Mouse (Mus musculus): Measurements from ENCODE around the gene Gart. TPM values are rescaled to one million over a fixed set of nuclear protein-coding genes. Genes with fewer than 3 reads are reported as not detected.

Gene Gart
- polyA plus RNA-seq, 1 experiment from 2014 or later = 55.7 TPM

DNA sequence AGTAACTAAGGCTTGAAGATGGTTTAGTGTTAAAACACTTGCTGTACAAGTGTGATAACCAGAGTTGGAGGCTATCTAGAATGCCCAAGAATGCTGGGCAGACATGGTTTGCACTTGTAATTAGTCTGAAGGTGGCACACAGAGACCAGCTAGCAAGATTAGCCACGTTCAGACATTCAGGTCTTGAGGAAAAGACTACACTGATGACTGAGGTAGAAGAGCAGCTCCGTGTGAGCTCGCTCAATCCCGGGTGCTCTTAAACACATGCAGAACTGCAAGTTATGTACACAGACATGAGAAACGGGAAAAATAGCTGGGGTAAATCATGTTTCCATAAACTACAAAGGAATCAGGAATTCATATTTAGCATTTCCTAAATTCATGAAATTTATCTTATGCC is 33.9 kb upstream of the Gart start:
- no peak for DNase-seq (ENCODE audit: low spot score)
- Histone ChIP-seq H3K9ac (no peak overlapping the region), H3K27me3 (ENCODE audit: control insufficient read depth, insufficient read depth, low read length) (no peaks in the 10 kb centered on the region), H3K4me3 (replicated peaks; ENCODE audit: low read length) (no peak overlapping the region), H3K4me2 (replicated peaks) (no peak overlapping the region), H3K27ac (no peak overlapping the region), H3K36me3 (replicated peaks; ENCODE audit: control insufficient read depth, insufficient read depth) (peaks cover 96% of the 10 kb centered on the region), H3K9me3 (ENCODE audit: control insufficient read depth, low read length) (no peaks in the 10 kb centered on the region), H3K4me1 (replicated peaks; ENCODE audit: control insufficient read depth, insufficient read depth, low read length) (no peaks in the 10 kb centered on the region)
- WGBS = 81% methylated on average over 5 of the region's 5 CpGs
- ATAC-seq (ENCODE audit: low FRiP score) = no peak

GRCm38 (mm10) chr16:91678147-91678911 is 31.6 kb upstream of the Gart start:
- 90% methylated on average over 5 of the region's 5 CpGs for WGBS
- peaks cover 95% of the 10 kb centered on the region for H3K36me3 ChIP-seq (replicated peaks; ENCODE audit: control insufficient read depth, insufficient read depth)

DNA sequence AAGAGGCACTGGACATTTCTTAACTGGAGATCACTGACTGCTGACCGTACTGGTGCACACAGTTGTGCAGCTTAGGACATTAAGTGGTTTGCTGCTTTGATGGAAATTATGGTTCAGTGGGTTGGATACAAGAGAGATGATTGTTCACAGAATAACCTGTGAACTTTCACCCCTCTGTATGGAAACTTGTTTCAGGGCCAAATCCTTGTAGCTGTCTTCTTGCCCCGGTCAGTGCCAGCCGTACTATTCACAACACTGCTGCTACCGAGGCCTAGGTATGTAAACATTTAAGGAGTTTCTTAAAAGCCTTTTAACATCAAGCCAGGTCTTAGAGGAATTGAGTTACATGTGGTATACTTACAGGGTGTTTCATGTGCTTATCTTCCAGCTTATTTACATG is 27.7 kb upstream of the Gart start:
- Histone ChIP-seq H3K27ac (no peak overlapping the region), H3K36me3 (replicated peaks; ENCODE audit: control insufficient read depth, insufficient read depth) (peaks cover 95% of the 10 kb centered on the region), H3K9ac (no peak overlapping the region), H3K4me2 (replicated peaks) (no peak overlapping the region), H3K9me3 (ENCODE audit: control insufficient read depth, low read length) (no peaks in the 10 kb centered on the region), H3K4me3 (replicated peaks; ENCODE audit: low read length) (no peak overlapping the region), H3K4me1 (replicated peaks; ENCODE audit: control insufficient read depth, insufficient read depth, low read length) (no peaks in the 10 kb centered on the region), H3K27me3 (ENCODE audit: control insufficient read depth, insufficient read depth, low read length) (no peaks in the 10 kb centered on the region)
- DNase-seq (ENCODE audit: low spot score) (no peak), ATAC-seq (ENCODE audit: low FRiP score) (no peak)
- 87% methylated on average over 4 of the region's 4 CpGs for WGBS

More at GRCm38 (mm10) chr16:91678147-91678911, 31.6 kb upstream of the Gart start:
- no peaks in the 10 kb centered on the region for H3K9me3 ChIP-seq (ENCODE audit: control insufficient read depth, low read length)
- H3K4me1 ChIP-seq (replicated peaks; ENCODE audit: control insufficient read depth, insufficient read depth, low read length) = no peaks in the 10 kb centered on the region
- H3K9ac ChIP-seq = no peak overlapping the region
- no peak for DNase-seq (ENCODE audit: low spot score)
- no peak for ATAC-seq (ENCODE audit: low FRiP score)
- no peak overlapping the region for H3K27ac ChIP-seq
- H3K4me3 ChIP-seq (replicated peaks; ENCODE audit: low read length) = no peak overlapping the region
- no peaks in the 10 kb centered on the region for H3K27me3 ChIP-seq (ENCODE audit: control insufficient read depth, insufficient read depth, low read length)
- H3K4me2 ChIP-seq (replicated peaks) = no peak overlapping the region

DNA sequence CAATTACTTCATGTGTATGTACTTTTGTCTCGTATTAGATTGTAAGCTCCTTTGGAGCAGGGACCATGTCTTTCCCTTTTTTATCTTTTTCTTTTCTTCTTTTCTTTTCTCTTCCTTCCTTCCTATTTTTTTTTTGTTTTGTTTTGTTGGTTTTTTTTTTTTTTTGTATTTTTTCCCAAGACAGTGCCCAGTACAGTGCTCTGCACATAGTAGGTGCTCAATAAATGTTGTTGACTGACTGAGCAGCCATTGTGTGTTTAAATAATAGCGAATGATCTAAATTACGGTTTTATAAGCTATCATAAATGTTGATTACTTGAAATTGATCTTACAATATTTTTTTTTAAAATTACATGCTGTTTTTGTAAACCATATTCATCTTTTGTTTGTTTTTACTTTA is 17.0 kb upstream of the Gart start:
- 96% methylated on average over 3 of the region's 3 CpGs for WGBS
- H3K4me2 ChIP-seq (replicated peaks) = no peak overlapping the region
- no peak for ATAC-seq (ENCODE audit: low FRiP score)

GRCm38 (mm10) chr16:91662336-91662735 is 15.6 kb upstream of the Gart start:
- no peak overlapping the region for H3K4me3 ChIP-seq (replicated peaks; ENCODE audit: low read length)
- H3K4me2 ChIP-seq (replicated peaks) = no peak overlapping the region
- whole genome bisulfite sequencing = 95% methylated on average over 16 of the region's 16 CpGs
- peaks cover 98% of the 10 kb centered on the region for H3K36me3 ChIP-seq (replicated peaks; ENCODE audit: control insufficient read depth, insufficient read depth)
- H3K9me3 ChIP-seq (ENCODE audit: control insufficient read depth, low read length) = no peaks in the 10 kb centered on the region
- no peaks in the 10 kb centered on the region; the same call in 1 of the 2 replicates for H3K4me1 ChIP-seq (replicated peaks; ENCODE audit: control insufficient read depth, insufficient read depth, low read length)
- no peak for ATAC-seq (ENCODE audit: low FRiP score)
- no peaks in the 10 kb centered on the region for H3K27me3 ChIP-seq (ENCODE audit: control insufficient read depth, insufficient read depth, low read length)
- H3K27ac ChIP-seq = no peak overlapping the region
- no peak for DNase-seq (ENCODE audit: low spot score)
- no peak overlapping the region for H3K9ac ChIP-seq

More for the DNA sequence above, 17.0 kb upstream of the Gart start:
- Histone ChIP-seq H3K4me1 (replicated peaks; ENCODE audit: control insufficient read depth, insufficient read depth, low read length) (no peaks in the 10 kb centered on the region; the same call in 1 of the 2 replicates), H3K27ac (no peak overlapping the region), H3K36me3 (replicated peaks; ENCODE audit: control insufficient read depth, insufficient read depth) (peaks cover 96% of the 10 kb centered on the region), H3K27me3 (ENCODE audit: control insufficient read depth, insufficient read depth, low read length) (no peaks in the 10 kb centered on the region), H3K4me3 (replicated peaks; ENCODE audit: low read length) (no peak overlapping the region), H3K9me3 (ENCODE audit: control insufficient read depth, low read length) (no peaks in the 10 kb centered on the region), H3K9ac (no peak overlapping the region)
- DNase-seq (ENCODE audit: low spot score) = no peak

DNA sequence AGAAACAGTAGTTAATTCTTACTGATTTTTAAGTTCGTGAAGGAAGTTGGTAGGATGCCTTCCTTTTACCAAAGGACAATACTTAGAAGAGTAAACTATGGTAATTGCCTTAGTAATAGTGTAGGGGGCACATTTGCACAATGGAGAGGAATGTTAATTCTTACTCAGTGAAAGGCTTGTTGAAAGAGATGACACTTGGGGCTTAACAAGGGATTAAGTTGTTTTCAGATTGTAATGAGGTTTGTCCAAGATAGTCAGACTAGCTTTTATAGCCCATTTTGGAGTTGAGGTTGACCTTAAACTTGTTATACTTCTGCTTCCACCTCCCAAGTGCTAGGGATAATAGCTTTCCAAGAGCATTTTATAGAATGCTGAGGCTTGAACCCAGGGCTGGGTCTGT is 14.6 kb upstream of the Gart start:
- Histone ChIP-seq H3K27me3 (ENCODE audit: control insufficient read depth, insufficient read depth, low read length) (no peaks in the 10 kb centered on the region), H3K4me1 (replicated peaks; ENCODE audit: control insufficient read depth, insufficient read depth, low read length) (no peaks in the 10 kb centered on the region; the same call in 1 of the 2 replicates), H3K9me3 (ENCODE audit: control insufficient read depth, low read length) (no peaks in the 10 kb centered on the region), H3K36me3 (replicated peaks; ENCODE audit: control insufficient read depth, insufficient read depth) (peaks cover 98% of the 10 kb centered on the region), H3K9ac (no peak overlapping the region), H3K27ac (no peak overlapping the region), H3K4me2 (replicated peaks) (no peak overlapping the region), H3K4me3 (replicated peaks; ENCODE audit: low read length) (no peak overlapping the region)
- DNase-seq (ENCODE audit: low spot score) (no peak), ATAC-seq (ENCODE audit: low FRiP score) (no peak)
- 66% methylated on average over 1 of the region's 1 CpGs for WGBS

- no peak overlapping the region for H3K9ac ChIP-seq
- no peaks in the 10 kb centered on the region for H3K27me3 ChIP-seq (ENCODE audit: control insufficient read depth, insufficient read depth, low read length)
- no peaks in the 10 kb centered on the region; the same call in 1 of the 2 replicates for H3K4me1 ChIP-seq (replicated peaks; ENCODE audit: control insufficient read depth, insufficient read depth, low read length)
- no peak overlapping the region for H3K4me2 ChIP-seq (replicated peaks)
- 98% methylated on average over 20 of the region's 20 CpGs for WGBS
- no peak for DNase-seq (ENCODE audit: low spot score)
- H3K9me3 ChIP-seq (ENCODE audit: control insufficient read depth, low read length) = no peaks in the 10 kb centered on the region
- H3K36me3 ChIP-seq (replicated peaks; ENCODE audit: control insufficient read depth, insufficient read depth) = peaks cover 98% of the 10 kb centered on the region
- H3K27ac ChIP-seq = no peak overlapping the region
- H3K4me3 ChIP-seq (replicated peaks; ENCODE audit: low read length) = no peak overlapping the region
- ATAC-seq (ENCODE audit: low FRiP score) = no peak
These were observed 13.0 kb upstream of the Gart start for GRCm38 (mm10) chr16:91659798-91660197.

- no peak for ATAC-seq (ENCODE audit: low FRiP score)
- no peak for DNase-seq (ENCODE audit: low spot score)
- H3K27me3 ChIP-seq (ENCODE audit: control insufficient read depth, insufficient read depth, low read length) = no peaks in the 10 kb centered on the region
These were observed 11.7 kb upstream of the Gart start for GRCm38 (mm10) chr16:91658471-91658870.

DNA sequence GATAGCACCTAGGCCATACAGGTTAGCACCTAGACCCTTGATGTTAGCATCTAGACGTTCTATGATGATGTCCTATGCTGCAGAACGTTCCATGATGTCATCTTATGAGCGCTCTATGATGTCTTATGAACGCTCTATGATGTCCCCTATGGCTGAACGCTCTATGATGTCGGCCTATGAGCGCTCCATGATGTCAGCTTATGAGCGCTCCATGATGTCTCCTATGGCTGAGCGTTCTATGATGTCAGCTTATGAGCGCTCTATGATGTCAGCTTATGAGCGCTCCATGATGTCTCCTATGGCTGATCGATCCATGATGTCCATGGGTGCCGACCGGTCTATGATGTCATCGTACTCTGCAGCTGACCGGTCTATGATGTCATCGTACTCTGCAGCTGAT is 10.5 kb upstream of the Gart start:
- WGBS = 99% methylated on average over 17 of the region's 17 CpGs
- no peak overlapping the region for H3K4me3 ChIP-seq (replicated peaks; ENCODE audit: low read length)
- ATAC-seq (ENCODE audit: low FRiP score) (0 out of 2 replicates have a peak, but pooled peaks have one; percentile 31), DNase-seq (ENCODE audit: low spot score) (no peak)
- H3K4me1 ChIP-seq (replicated peaks; ENCODE audit: control insufficient read depth, insufficient read depth, low read length) = no peaks in the 10 kb centered on the region; the same call in 1 of the 2 replicates
- no peak overlapping the region for H3K4me2 ChIP-seq (replicated peaks)
- no peaks in the 10 kb centered on the region for H3K9me3 ChIP-seq (ENCODE audit: control insufficient read depth, low read length)
- H3K27ac ChIP-seq = no peak overlapping the region
- peaks cover 93% of the 10 kb centered on the region for H3K36me3 ChIP-seq (replicated peaks; ENCODE audit: control insufficient read depth, insufficient read depth)
- H3K9ac ChIP-seq = no peak overlapping the region
- no peaks in the 10 kb centered on the region for H3K27me3 ChIP-seq (ENCODE audit: control insufficient read depth, insufficient read depth, low read length)

More at GRCm38 (mm10) chr16:91658471-91658870, 11.7 kb upstream of the Gart start:
- Histone ChIP-seq H3K4me1 (replicated peaks; ENCODE audit: control insufficient read depth, insufficient read depth, low read length) (no peaks in the 10 kb centered on the region; the same call in 1 of the 2 replicates), H3K4me2 (replicated peaks) (no peak overlapping the region), H3K36me3 (replicated peaks; ENCODE audit: control insufficient read depth, insufficient read depth) (peaks cover 97% of the 10 kb centered on the region), H3K9ac (no peak overlapping the region), H3K4me3 (replicated peaks; ENCODE audit: low read length) (no peak overlapping the region), H3K9me3 (ENCODE audit: control insufficient read depth, low read length) (no peaks in the 10 kb centered on the region), H3K27ac (no peak overlapping the region)
- 96% methylated on average over 5 of the region's 5 CpGs for WGBS

Measured in hindbrain, embryonic 14.5 days (tissue).